Mouse (Mus musculus) neural tube, embryonic 14.5 days (tissue): ENCODE data around the gene Stk39. TPM values are rescaled to one million over a fixed set of nuclear protein-coding genes. Genes with fewer than 3 reads are reported as not detected.

Experiments used
- ATAC-seq: fragments of 200-750 bp; cut with Nextera tagmentation; 2 replicates; pipeline ENCODE4 v1.8.0; 2017; ENCODE audit warnings: low read depth, mild to moderate bottlenecking, moderate TSS enrichment, moderate library complexity
- H3K27ac ChIP-seq: fragments of 300-500 bp; sonication (generic); 2 replicates; pipeline ENCODE4 v1.5.1; 2014; ENCODE audit warnings: low read depth, mild to moderate bottlenecking, control low read depth, low read length, moderate library complexity, mixed read lengths
- H3K27me3 ChIP-seq: fragments of 300-500 bp; sonication (generic); 2 replicates; pipeline ENCODE4 v1.6.1; 2014; ENCODE audit warnings: low read length; ENCODE audit not compliant: control insufficient read depth, insufficient read depth
- H3K36me3 ChIP-seq: fragments of 300-500 bp; sonication (generic); 2 replicates; pipeline ENCODE4 v1.6.1; 2014; ENCODE audit warnings: low read length, mixed read lengths; ENCODE audit not compliant: control insufficient read depth, insufficient read depth
- H3K4me1 ChIP-seq: fragments of 300-500 bp; sonication (generic); 2 replicates; pipeline ENCODE4 v1.6.1; 2014; ENCODE audit warnings: low read length; ENCODE audit not compliant: control insufficient read depth, insufficient read depth
- H3K4me2 ChIP-seq: fragments of 300-500 bp; sonication (generic); 2 replicates; pipeline ENCODE4 v1.6.1; 2014; ENCODE audit warnings: mild to moderate bottlenecking, low read depth, low read length, control low read depth
- H3K4me3 ChIP-seq: fragments of 300-500 bp; sonication (generic); 2 replicates; pipeline ENCODE4 v1.5.1; 2014; ENCODE audit warnings: low read depth, low read length, control low read depth, mixed read lengths
- H3K9ac ChIP-seq: fragments of 300-500 bp; sonication (generic); replicated peaks from 2 replicates; pipeline ENCODE4 v1.6.1; 2014; ENCODE audit warnings: low read depth, mild to moderate bottlenecking, control low read depth, low read length, mixed read lengths
- H3K9me3 ChIP-seq: fragments of 300-500 bp; sonication (generic); 2 replicates; pipeline ENCODE4 v1.6.1; 2016; ENCODE audit warnings: low read length; ENCODE audit not compliant: control insufficient read depth
- WGBS: fragments of 180-500 bp; shearing (Covaris S2); extraction: QIAGEN DNeasy Blood & Tissue Kit; methylation state at CpG from one replicate; pipeline ENCODE4 v1.1.7; 2014; 5-methylcytosine and 5-hydroxymethylcytosine counted together
- polyA plus RNA-seq: library from polyadenylated mRNA; unstranded; fragments of >200 nt; fragmentation: Nextera tagmentation; extraction: Ambion mirVana; gene quantifications from 2 replicates; pipeline ENCODE4 v1.2.1, GENCODE M21; 2014

Gene Stk39
- polyA plus RNA-seq, 1 experiment from 2014 or later, result 37.0 TPM

DNA sequence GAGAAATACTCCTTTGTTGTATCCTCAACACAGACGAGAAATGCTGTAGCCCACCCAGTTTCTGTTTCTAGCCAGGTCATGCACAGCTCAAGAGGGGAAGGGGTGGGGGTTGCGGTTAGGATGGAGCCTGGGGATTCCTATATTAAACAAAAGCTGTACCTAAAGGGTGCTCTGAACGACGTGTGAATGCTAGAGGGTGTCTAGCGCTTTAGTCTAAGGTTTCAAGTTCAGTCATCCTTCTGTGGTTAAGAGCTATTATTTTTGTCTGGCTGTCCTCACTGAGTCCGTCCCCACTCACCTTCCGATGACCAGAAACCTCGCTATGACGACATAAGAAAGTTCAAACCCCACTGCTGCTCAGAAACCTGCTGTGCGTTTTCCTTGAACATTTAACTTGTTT lies 182.9 kb downstream of the Stk39 start:
- no peaks in the 10 kb centered on the region for H3K27me3 ChIP-seq
- H3K9me3 ChIP-seq, result no peaks in the 10 kb centered on the region
- no peak overlapping the region for H3K4me3 ChIP-seq
- WGBS, result 86% methylated on average over 10 of the region's 10 CpGs
- H3K4me2 ChIP-seq, result no peak overlapping the region
- no peak overlapping the region for H3K9ac ChIP-seq
- H3K27ac ChIP-seq, result no peak overlapping the region
- no peak for ATAC-seq
- H3K4me1 ChIP-seq, result peaks cover 11% of the 10 kb centered on the region
- no peaks in the 10 kb centered on the region for H3K36me3 ChIP-seq

- Histone ChIP-seq H3K4me1 (peaks cover 11% of the 10 kb centered on the region), H3K9ac (no peak overlapping the region), H3K9me3 (no peaks in the 10 kb centered on the region), H3K4me2 (no peak overlapping the region), H3K27ac (no peak overlapping the region), H3K4me3 (no peak overlapping the region), H3K36me3 (no peaks in the 10 kb centered on the region), H3K27me3 (no peaks in the 10 kb centered on the region)
- WGBS, result 97% methylated on average over 10 of the region's 10 CpGs
- ATAC-seq, result no peak
These were observed 184.0 kb downstream of the Stk39 start for GRCm38 (mm10) chr2:68288106-68288505.

DNA sequence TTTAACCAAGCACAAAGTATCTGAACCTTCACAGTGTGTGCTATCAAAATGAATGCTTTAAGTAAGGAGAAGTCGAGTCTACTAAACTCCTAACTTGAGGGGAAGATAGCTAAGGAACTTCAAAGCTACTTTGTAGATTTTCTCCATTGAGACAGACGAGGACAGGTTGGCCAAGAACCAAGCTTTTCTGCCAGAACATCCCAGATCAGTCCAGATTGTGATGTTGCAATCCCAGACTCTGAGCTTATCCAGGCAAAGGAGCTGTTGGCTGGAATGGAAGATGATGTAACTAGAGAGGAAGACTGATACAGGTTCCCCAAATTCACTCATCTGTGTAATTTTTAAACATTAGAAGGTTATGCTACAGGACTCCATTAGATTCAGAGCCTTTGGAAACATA lies 187.7 kb downstream of the Stk39 start:
- H3K27me3 ChIP-seq, result no peaks in the 10 kb centered on the region
- no peak overlapping the region for H3K4me2 ChIP-seq
- no peak for ATAC-seq
- WGBS, result 85% methylated on average over 2 of the region's 2 CpGs
- H3K4me3 ChIP-seq, result no peak overlapping the region
- no peak overlapping the region for H3K9ac ChIP-seq
- no peaks in the 10 kb centered on the region for H3K4me1 ChIP-seq
- H3K9me3 ChIP-seq, result no peaks in the 10 kb centered on the region; the same call in 1 of the 2 replicates
- H3K36me3 ChIP-seq, result no peaks in the 10 kb centered on the region
- no peak overlapping the region for H3K27ac ChIP-seq

- 71% methylated on average over 6 of the region's 6 CpGs for WGBS
- no peak overlapping the region for H3K27ac ChIP-seq
- H3K4me2 ChIP-seq, result no peak overlapping the region
These were observed 189.0 kb downstream of the Stk39 start for GRCm38 (mm10) chr2:68283021-68283548.

GRCm38 (mm10) chr2:68281575-68281974 lies 190.5 kb downstream of the Stk39 start:
- 89% methylated on average over 3 of the region's 3 CpGs for WGBS
- ATAC-seq, result no peak

More at GRCm38 (mm10) chr2:68283021-68283548, 189.0 kb downstream of the Stk39 start:
- no peaks in the 10 kb centered on the region for H3K27me3 ChIP-seq
- H3K9me3 ChIP-seq, result no peaks in the 10 kb centered on the region; the same call in 1 of the 2 replicates
- H3K36me3 ChIP-seq, result no peaks in the 10 kb centered on the region
- H3K4me1 ChIP-seq, result no peaks in the 10 kb centered on the region
- H3K9ac ChIP-seq, result no peak overlapping the region
- no peak overlapping the region for H3K4me3 ChIP-seq
- no peak for ATAC-seq

GRCm38 (mm10) chr2:68271301-68271700 lies 200.8 kb downstream of the Stk39 start:
- WGBS, result 47% methylated on average over 4 of the region's 4 CpGs
- H3K9me3 ChIP-seq, result no peaks in the 10 kb centered on the region
- H3K4me1 ChIP-seq, result no peaks in the 10 kb centered on the region
- no peak overlapping the region for H3K4me2 ChIP-seq
- no peaks in the 10 kb centered on the region for H3K36me3 ChIP-seq
- H3K4me3 ChIP-seq, result no peak overlapping the region
- no peak overlapping the region for H3K27ac ChIP-seq
- ATAC-seq, result no peak
- no peaks in the 10 kb centered on the region for H3K27me3 ChIP-seq
- H3K9ac ChIP-seq, result no peak overlapping the region

More at GRCm38 (mm10) chr2:68281575-68281974, 190.5 kb downstream of the Stk39 start:
- Histone ChIP-seq H3K4me3 (no peak overlapping the region), H3K36me3 (no peaks in the 10 kb centered on the region), H3K9ac (no peak overlapping the region), H3K27me3 (no peaks in the 10 kb centered on the region), H3K4me1 (no peaks in the 10 kb centered on the region), H3K27ac (no peak overlapping the region), H3K9me3 (no peaks in the 10 kb centered on the region; the same call in 1 of the 2 replicates), H3K4me2 (no peak overlapping the region)

DNA sequence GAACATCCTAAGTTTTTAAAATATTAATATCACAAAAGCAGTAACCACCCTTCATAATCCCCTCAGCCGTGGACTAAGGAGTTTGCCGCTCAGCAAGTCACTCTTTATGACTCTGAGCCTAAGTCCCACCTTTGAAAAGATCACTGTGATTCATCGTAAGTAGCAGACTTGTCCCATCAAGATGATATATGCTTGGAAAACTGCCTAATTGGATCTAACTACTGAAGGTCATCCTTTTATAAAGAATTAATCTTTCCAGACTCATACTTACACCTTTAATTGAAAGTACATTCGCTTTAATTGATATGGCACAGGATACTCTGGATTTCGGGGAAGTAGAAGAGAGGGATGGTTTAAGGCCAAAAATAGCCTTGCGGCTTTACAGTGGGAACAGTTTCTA lies 201.2 kb downstream of the Stk39 start:
- Histone ChIP-seq H3K9ac (no peak overlapping the region), H3K9me3 (no peaks in the 10 kb centered on the region), H3K4me3 (no peak overlapping the region), H3K27ac (no peak overlapping the region), H3K4me2 (no peak overlapping the region), H3K4me1 (no peaks in the 10 kb centered on the region), H3K27me3 (no peaks in the 10 kb centered on the region), H3K36me3 (no peaks in the 10 kb centered on the region)
- 68% methylated on average over 6 of the region's 6 CpGs for WGBS
- no peak for ATAC-seq

GRCm38 (mm10) chr2:68269646-68270045 lies 202.4 kb downstream of the Stk39 start:
- Histone ChIP-seq H3K4me3 (no peak overlapping the region), H3K4me2 (no peak overlapping the region), H3K27ac (no peak overlapping the region), H3K9ac (no peak overlapping the region), H3K27me3 (no peaks in the 10 kb centered on the region), H3K4me1 (no peaks in the 10 kb centered on the region), H3K36me3 (no peaks in the 10 kb centered on the region), H3K9me3 (no peaks in the 10 kb centered on the region)
- ATAC-seq, result no peak
- 84% methylated on average over 4 of the region's 4 CpGs for WGBS

GRCm38 (mm10) chr2:68264826-68265225 lies 207.2 kb downstream of the Stk39 start:
- H3K4me1 ChIP-seq, result no peaks in the 10 kb centered on the region
- WGBS, result 89% methylated on average over 5 of the region's 5 CpGs
- no peaks in the 10 kb centered on the region for H3K36me3 ChIP-seq
- H3K27me3 ChIP-seq, result no peaks in the 10 kb centered on the region
- H3K27ac ChIP-seq, result no peak overlapping the region
- H3K4me2 ChIP-seq, result no peak overlapping the region
- H3K9me3 ChIP-seq, result no peaks in the 10 kb centered on the region
- no peak overlapping the region for H3K9ac ChIP-seq
- no peak for ATAC-seq
- no peak overlapping the region for H3K4me3 ChIP-seq
